Mouse (Mus musculus): ENCODE measurements around the gene Prkd1.
"Not testable (repeated sequence)": the region's sequence is repeated elsewhere in the genome, so short reads cannot be mapped to it uniquely, and the experiment has no call there.

Prkd1 gene

GRCm38 (mm10) chr12:50648671-50649541 is at the start of gene Prkd1:
TSS of gene Prkd1 (minus strand) at chr12:50649098.
- peak; percentile 30 to 38 for DNase-seq (ENCODE audit: low spot score in 2 of 2)

- DNase-seq (ENCODE audit: low spot score in 2 of 2) = no peak
Observed at GRCm38 (mm10) chr12:50697492-50697891, 48.6 kb upstream of the Prkd1 start.

GRCm38 (mm10) chr12:50648176-50648670 is 675 bp downstream of the Prkd1 start:
- DNase-seq (ENCODE audit: low spot score in 2 of 2) = peak in 1 of 2 experiments; percentile 4

GRCm38 (mm10) chr12:50646857-50647256 is 2.0 kb downstream of the Prkd1 start:
- DNase-seq (ENCODE audit: low spot score in 2 of 2) = no peak

GRCm38 (mm10) chr12:50642671-50643070 is 6.2 kb downstream of the Prkd1 start:
- DNase-seq (ENCODE audit: low spot score in 2 of 2) = no peak

- DNase-seq (ENCODE audit: low spot score in 2 of 2) = no peak
Observed at GRCm38 (mm10) chr12:50640171-50640570, 8.7 kb downstream of the Prkd1 start.

- no peak for DNase-seq (ENCODE audit: low spot score in 2 of 2)
Observed at GRCm38 (mm10) chr12:50634436-50634835, 14.5 kb downstream of the Prkd1 start.

- not testable (repeated sequence) for DNase-seq (ENCODE audit: low spot score in 2 of 2)
Observed at GRCm38 (mm10) chr12:50626100-50626499, 22.8 kb downstream of the Prkd1 start.

- DNase-seq (ENCODE audit: low spot score in 2 of 2) = no peak
Observed at GRCm38 (mm10) chr12:50624175-50624574, 24.7 kb downstream of the Prkd1 start.

- DNase-seq (ENCODE audit: low spot score in 2 of 2) = no peak
Observed at GRCm38 (mm10) chr12:50615852-50616251, 33.0 kb downstream of the Prkd1 start.

GRCm38 (mm10) chr12:50614341-50614740 is 34.6 kb downstream of the Prkd1 start:
- DNase-seq (ENCODE audit: low spot score in 2 of 2) = no peak

- no peak for DNase-seq (ENCODE audit: low spot score in 2 of 2)
Observed at GRCm38 (mm10) chr12:50606703-50607500, 42.0 kb downstream of the Prkd1 start.

GRCm38 (mm10) chr12:50599370-50599769 is 49.5 kb downstream of the Prkd1 start:
- DNase-seq (ENCODE audit: low spot score in 2 of 2) = no peak

- no peak for DNase-seq (ENCODE audit: low spot score in 2 of 2)
Observed at GRCm38 (mm10) chr12:50598053-50598988, 50.6 kb downstream of the Prkd1 start.

- DNase-seq (ENCODE audit: low spot score in 2 of 2) = no peak
Observed at GRCm38 (mm10) chr12:50597467-50597866, 51.4 kb downstream of the Prkd1 start.

- DNase-seq (ENCODE audit: low spot score in 2 of 2) = no peak
Observed at GRCm38 (mm10) chr12:50595777-50596176, 53.1 kb downstream of the Prkd1 start.

- DNase-seq (ENCODE audit: low spot score in 2 of 2) = no peak
Observed at GRCm38 (mm10) chr12:50594506-50594905, 54.4 kb downstream of the Prkd1 start.

- no peak for DNase-seq (ENCODE audit: low spot score in 2 of 2)
Observed at GRCm38 (mm10) chr12:50593481-50593880, 55.4 kb downstream of the Prkd1 start.

GRCm38 (mm10) chr12:50588137-50588761 is 60.6 kb downstream of the Prkd1 start:
- DNase-seq (ENCODE audit: low spot score in 2 of 2) = no peak

- DNase-seq (ENCODE audit: low spot score in 2 of 2) = no peak
Observed at GRCm38 (mm10) chr12:50565198-50565597, 83.7 kb downstream of the Prkd1 start.

GRCm38 (mm10) chr12:50560536-50560935 is 88.4 kb downstream of the Prkd1 start:
- no peak for DNase-seq (ENCODE audit: low spot score in 2 of 2)
